Mouse (Mus musculus): Measurements from ENCODE around the gene Asgr1. TPM values are rescaled to one million over a fixed set of nuclear protein-coding genes. Genes with fewer than 3 reads are reported as not detected.

Asgr1 gene
- polyA plus RNA-seq, 1 experiment from 2014 or later, result not detected

DNA sequence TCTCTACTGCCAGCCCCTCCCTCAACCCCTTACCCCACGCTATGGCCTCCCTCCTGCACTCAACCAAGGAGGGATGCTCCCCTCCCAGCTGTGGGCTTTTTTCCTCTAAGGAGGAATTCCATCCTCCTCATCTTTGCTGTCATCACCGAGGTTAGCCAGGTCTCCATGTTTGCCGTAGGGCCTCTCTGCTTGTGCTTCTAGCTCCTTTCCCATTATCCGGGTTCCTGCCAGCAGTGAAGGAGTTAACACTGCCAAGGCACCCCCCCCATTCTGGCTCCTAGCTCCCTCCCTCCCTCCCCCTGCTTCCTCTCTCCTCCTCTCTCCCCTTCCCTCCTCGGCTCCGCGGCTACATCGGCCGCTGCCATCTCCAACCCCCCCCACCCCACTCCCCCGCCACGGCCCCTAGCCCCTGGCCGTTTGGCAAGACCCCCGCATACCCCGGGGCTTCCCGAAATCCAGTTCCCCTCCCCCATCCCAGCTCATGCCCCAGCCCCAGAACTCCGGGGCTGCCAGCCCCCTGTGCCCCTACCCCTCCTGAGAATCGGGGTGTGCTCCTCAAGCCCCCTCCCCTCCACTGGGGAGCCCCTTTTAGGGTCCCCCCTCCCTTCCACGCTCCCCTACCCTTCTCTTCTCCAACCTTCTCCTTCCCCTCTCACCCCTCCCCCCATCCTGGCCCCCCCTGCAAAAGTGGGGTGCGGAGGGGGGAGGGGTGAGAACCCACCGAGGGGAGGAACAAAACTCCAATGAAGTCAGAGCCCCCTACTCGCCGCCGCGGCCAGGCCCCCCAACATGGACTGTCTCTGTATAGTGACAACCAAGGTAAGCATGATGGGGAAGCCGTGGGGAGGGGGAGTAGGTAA is 35.5 kb upstream of the Asgr1 start:
- H3K4me3 ChIP-seq (ENCODE audit: inconsistent target), result peak overlapping the region; percentile 42
- WGBS (ENCODE audit: missing documents), result 4% methylated on average over 16 of the region's 25 CpGs
- H3K79me2 ChIP-seq (ENCODE audit: inconsistent target), result peaks cover 10% of the 10 kb centered on the region; the same call in 1 of the 2 replicates
- H3K36me3 ChIP-seq (ENCODE audit: inconsistent target), result peaks cover 1% of the 10 kb centered on the region; the same call in 1 of the 2 replicates
- no peak overlapping the region; the same call in 1 of the 2 replicates for H3K27ac ChIP-seq

DNA sequence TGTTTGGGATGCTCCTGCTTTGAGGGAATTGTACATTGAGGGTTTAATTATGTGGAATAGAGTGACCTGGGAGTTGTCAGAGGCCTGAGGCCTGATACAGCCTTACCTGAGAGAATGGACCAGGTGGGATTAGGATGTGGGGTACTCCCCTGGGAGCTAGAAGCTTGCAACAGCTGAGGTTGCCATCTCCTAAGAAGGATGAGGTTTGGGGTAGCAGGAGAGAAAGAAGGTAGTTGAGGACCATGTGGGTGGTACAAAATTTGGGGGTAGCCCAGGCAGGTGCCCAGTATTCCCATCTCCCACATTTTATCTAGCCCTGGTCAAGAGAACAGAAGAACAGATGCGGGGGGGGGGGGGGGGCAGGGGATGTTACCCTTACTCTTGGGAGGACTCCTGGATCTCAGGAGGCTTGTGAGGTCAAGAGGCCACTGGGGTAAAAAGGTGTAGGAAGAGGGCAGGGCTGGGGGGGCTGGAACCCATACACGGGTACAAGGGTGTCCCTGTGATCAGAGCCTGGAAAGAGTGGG is 34.3 kb upstream of the Asgr1 start:
- peaks cover 10% of the 10 kb centered on the region; the same call in 1 of the 2 replicates for H3K79me2 ChIP-seq (ENCODE audit: inconsistent target)
- no peak overlapping the region for H3K27ac ChIP-seq
- no peaks in the 10 kb centered on the region for H3K36me3 ChIP-seq (ENCODE audit: inconsistent target)
- H3K4me3 ChIP-seq (ENCODE audit: inconsistent target), result no peak overlapping the region
- WGBS (ENCODE audit: missing documents), result 38% methylated on average over 1 of the region's 2 CpGs

DNA sequence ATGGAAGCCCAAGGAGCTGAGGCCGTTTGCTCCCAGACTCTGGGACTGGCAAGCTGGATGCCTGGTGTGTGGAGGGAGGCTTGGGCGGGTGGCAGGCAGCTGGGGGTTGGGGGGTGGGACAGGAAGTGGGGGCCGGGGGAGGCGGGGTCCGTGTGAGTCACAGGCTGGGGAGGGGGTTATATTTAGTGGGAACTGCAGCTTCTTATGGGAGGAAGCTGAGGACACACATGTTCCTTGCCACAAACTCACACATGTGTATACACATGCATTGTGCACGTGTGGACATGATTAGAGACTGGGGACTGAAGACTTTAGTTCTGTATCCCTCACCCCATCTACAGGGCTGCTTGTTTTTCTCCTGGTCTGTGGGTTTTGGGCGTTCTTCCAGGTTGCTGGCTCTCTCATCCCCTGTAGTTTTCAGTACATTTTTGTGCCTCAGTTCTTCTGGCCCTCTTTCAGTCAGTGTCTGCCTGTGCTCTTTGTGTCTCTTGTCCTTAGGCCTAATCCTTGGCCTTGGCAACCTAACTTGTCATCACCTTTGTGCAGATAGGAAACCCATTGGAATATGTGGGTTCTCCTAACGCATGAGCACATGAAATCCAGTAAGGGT is 33.8 kb upstream of the Asgr1 start:
- H3K27ac ChIP-seq, result no peak overlapping the region
- no peak overlapping the region for H3K4me3 ChIP-seq (ENCODE audit: inconsistent target)
- H3K36me3 ChIP-seq (ENCODE audit: inconsistent target), result no peaks in the 10 kb centered on the region
- WGBS (ENCODE audit: missing documents), result 24% methylated on average over 7 of the region's 8 CpGs
- peaks cover 10% of the 10 kb centered on the region; the same call in 1 of the 2 replicates for H3K79me2 ChIP-seq (ENCODE audit: inconsistent target)

DNA sequence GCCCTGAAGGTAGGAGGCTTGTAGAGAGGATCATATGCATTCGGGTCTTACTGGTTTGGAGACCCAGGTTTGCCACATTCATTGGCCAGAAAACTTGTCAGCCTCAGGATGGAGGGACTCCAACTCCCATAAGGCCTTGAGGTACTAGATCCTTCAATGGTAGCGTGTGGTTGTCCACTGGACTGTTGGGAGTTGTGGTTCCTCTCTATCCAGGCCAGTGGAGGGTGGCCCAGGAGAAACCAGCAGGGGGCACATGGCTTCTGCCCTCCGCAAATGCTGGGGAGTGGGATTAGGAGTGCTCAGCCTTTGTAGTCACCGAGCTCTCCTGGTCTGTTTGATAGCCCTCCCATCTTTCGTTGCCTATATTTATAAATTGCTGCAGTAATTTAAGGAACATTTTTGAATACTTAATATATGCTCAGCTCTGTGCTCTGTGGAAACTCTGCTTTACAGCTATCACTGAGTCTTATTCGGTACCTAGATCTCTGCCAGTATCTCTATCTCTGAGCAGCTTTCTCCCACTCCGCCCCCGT is 33.1 kb upstream of the Asgr1 start:
- H3K79me2 ChIP-seq (ENCODE audit: inconsistent target), result peaks cover 10% of the 10 kb centered on the region; the same call in 1 of the 2 replicates
- H3K27ac ChIP-seq, result peak overlapping the region; percentile 21; the same call in 1 of the 2 replicates
- WGBS (ENCODE audit: missing documents), result 2% methylated on average over 8 of the region's 8 CpGs
- H3K36me3 ChIP-seq (ENCODE audit: inconsistent target), result no peaks in the 10 kb centered on the region
- H3K4me3 ChIP-seq (ENCODE audit: inconsistent target), result peak overlapping the region; percentile 46

DNA sequence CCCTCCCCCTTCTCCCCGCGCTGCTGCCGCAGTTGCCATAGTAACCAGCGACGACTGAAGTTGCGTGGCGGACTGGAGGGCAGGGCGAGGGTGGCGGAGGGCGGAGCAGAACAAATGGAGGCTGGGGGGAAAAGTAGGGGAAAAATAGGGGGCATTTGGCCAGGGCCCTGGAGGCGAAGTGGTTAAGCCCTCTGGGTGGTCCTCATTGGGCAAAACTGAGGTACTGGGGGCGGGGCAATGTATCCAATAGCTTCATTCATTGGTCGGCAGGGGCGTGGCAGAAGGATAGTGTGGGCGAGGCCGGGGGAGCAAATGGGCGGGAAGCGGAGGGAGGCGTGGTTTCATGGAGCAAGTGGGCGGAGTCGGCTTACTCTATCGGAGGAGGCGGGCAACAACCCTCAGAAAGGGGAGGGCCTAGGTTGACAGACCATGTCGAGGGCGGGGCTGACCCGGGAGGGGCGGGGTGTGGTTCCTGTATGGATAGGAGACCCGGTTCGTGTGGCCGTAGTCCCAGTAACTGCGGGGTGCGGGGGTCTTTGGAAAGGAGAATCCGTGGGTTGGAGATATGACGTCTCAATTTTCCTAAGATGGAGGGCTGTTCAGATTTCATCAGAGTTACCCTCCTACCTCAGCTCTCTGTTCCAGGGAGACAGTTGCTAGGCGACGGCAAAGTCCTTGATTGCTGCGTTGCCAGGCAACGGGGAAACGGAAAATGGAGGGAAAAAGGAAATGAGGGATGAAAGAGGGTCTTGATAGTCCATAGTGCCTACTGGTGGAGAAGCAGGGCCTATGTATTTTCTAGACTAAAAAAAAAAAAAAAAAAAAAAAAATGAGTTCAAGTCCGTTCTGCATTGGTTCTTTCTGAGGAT is 32.4 kb upstream of the Asgr1 start:
- Histone ChIP-seq H3K36me3 (ENCODE audit: inconsistent target) (no peaks in the 10 kb centered on the region), H3K79me2 (ENCODE audit: inconsistent target) (peaks cover 10% of the 10 kb centered on the region; the same call in 1 of the 2 replicates), H3K4me3 (ENCODE audit: inconsistent target) (peak overlapping the region; percentile 46), H3K27ac (peak overlapping the region; percentile 21; the same call in 1 of the 2 replicates)
- WGBS (ENCODE audit: missing documents), result 5% methylated on average over 39 of the region's 40 CpGs

DNA sequence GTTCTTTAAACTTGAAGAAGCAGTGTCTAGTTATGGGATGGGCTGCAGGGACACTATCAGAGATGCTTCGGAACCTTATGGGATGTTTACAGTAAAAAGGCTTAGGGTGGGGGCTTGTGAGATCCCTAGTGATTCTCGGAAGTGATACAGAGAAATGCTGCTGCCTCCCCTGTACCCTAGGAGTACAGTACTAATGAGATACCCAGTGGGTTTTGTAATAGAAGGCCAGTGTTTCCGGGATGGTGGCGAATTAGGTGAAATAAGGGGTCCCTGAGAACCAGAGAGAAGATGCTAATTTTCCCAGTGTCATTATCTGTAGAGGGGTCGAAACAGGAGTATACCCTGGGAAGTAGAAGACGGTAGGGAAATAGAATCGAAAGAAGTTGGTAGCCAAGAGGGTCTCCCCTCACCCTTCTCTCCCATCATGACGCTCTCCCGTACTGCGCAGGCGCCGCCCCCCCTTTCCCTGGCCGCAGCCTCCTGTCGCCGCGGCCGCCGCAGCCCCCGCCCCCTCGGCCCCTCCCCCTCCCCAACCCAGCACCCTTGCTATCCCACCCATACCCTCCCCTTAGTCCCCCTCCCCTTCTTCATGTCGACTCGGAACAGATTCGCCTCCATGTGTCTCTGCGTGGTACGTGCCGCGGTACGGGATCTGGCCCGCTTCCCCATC is 30.3 kb upstream of the Asgr1 start:
- Histone ChIP-seq H3K27ac (no peak overlapping the region), H3K36me3 (ENCODE audit: inconsistent target) (no peaks in the 10 kb centered on the region), H3K4me3 (ENCODE audit: inconsistent target) (no peak overlapping the region), H3K79me2 (ENCODE audit: inconsistent target) (peaks cover 8% of the 10 kb centered on the region; the same call in 1 of the 2 replicates)
- WGBS (ENCODE audit: missing documents), result 67% methylated on average over 17 of the region's 29 CpGs

DNA sequence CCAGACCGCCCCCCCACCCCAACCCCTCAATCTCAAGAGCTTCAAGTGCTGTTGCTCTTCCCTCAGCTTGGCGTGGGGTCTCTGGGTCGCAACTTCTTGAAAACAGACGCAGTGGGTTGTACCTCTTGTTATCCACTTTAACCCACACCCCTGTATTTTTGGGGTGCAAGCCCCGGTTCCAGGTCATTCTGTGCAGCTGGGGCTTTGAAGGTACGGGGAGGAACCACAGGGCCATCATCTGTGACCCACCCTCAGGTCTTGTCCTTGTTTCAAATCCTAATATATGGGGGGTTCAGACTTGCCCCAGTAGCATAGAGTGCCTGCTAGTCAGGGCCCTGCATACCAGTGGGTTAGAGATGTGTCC is 29.8 kb upstream of the Asgr1 start:
- Histone ChIP-seq H3K4me3 (ENCODE audit: inconsistent target) (no peak overlapping the region), H3K79me2 (ENCODE audit: inconsistent target) (peaks cover 3% of the 10 kb centered on the region; the same call in 1 of the 2 replicates), H3K36me3 (ENCODE audit: inconsistent target) (no peaks in the 10 kb centered on the region), H3K27ac (no peak overlapping the region)
- WGBS (ENCODE audit: missing documents), result 74% methylated on average over 5 of the region's 6 CpGs

DNA sequence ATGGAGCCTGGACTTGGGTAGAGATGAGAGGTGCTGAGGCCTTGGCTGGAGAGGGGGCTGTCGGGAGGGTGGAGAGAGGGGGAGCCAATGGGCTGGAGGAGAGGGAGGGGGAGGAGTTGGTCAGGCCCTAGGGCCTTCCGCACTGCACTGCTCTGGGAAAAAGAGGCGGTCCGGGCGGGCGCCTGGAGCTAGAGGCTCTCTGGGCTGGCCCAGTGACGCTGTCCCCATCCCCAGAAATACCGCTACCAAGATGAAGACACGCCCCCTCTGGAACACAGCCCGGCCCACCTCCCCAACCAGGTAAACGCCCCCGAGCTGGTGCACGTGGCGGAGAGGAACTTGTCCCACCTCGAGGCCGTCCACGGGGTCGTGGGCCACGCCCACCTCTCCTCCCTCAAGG is 27.2 kb upstream of the Asgr1 start:
- no peak overlapping the region for H3K4me3 ChIP-seq (ENCODE audit: inconsistent target)
- peaks cover 7% of the 10 kb centered on the region; the same call in 1 of the 2 replicates for H3K36me3 ChIP-seq (ENCODE audit: inconsistent target)
- WGBS (ENCODE audit: missing documents), result 84% methylated on average over 17 of the region's 19 CpGs
- H3K79me2 ChIP-seq (ENCODE audit: inconsistent target), result no peaks in the 10 kb centered on the region; the same call in 1 of the 2 replicates
- no peak overlapping the region for H3K27ac ChIP-seq

DNA sequence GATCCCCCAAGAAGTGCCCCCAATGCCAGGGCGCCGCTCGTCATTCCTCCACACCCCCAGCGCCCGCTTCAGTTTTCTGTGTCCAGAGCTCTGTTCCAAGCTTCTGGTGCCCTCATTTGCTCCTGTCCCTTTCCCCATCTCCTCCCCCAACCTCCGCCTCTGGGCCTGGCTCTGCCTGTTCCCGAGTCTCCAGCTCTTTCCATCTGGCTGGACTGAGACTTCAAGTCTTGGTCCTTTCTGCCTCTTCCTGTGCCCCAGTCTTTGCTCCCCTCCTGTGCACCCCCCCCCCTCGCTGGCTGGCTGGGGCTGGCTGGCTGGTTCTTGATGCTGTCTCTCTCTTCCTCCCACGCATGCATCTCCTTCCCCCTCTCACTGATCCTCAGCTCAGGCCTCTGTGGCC is 26.5 kb upstream of the Asgr1 start:
- Histone ChIP-seq H3K4me3 (ENCODE audit: inconsistent target) (no peak overlapping the region), H3K36me3 (ENCODE audit: inconsistent target) (peaks cover 7% of the 10 kb centered on the region; the same call in 1 of the 2 replicates), H3K27ac (no peak overlapping the region), H3K79me2 (ENCODE audit: inconsistent target) (no peaks in the 10 kb centered on the region; the same call in 1 of the 2 replicates)
- 89% methylated on average over 9 of the region's 9 CpGs for WGBS (ENCODE audit: missing documents)

DNA sequence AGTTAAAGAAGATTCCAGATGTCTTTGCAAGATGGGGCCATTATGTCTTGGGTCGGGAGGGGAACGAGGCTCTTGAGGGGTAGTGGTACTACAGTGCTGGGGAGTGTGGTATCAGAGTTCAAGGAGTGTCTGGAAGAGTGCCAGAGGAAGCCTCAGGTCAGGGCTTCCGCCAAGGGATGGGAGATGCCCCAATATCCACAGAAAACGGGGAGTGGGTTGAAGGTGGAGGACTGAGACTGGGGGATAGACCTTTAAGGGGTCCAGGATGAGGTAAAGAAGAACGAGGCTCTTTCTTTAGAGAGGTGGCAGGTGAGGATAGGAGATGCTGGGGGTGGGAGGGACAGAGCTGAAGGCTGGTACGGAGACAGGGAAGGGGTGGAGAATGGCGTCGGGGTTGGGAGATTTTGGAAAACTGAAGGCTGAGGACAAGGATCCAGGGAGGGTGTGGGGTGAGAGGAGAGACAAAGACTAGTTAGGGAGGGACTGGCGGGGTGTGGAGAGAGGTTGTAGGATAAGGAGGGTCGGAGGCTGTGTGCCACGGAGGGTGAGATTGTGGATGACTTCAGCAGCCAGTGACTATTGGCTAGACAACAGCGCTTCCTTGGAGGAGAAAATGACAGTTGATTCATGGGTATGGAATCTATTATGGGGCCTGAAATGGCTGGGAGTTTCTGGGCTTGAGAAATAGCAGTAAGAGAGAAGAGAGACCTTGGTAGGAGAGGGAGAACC is 25.3 kb upstream of the Asgr1 start:
- H3K79me2 ChIP-seq (ENCODE audit: inconsistent target), result no peaks in the 10 kb centered on the region; the same call in 1 of the 2 replicates
- H3K27ac ChIP-seq, result no peak overlapping the region
- peaks cover 7% of the 10 kb centered on the region; the same call in 1 of the 2 replicates for H3K36me3 ChIP-seq (ENCODE audit: inconsistent target)
- 63% methylated on average over 12 of the region's 12 CpGs for WGBS (ENCODE audit: missing documents)
- H3K4me3 ChIP-seq (ENCODE audit: inconsistent target), result no peak overlapping the region

DNA sequence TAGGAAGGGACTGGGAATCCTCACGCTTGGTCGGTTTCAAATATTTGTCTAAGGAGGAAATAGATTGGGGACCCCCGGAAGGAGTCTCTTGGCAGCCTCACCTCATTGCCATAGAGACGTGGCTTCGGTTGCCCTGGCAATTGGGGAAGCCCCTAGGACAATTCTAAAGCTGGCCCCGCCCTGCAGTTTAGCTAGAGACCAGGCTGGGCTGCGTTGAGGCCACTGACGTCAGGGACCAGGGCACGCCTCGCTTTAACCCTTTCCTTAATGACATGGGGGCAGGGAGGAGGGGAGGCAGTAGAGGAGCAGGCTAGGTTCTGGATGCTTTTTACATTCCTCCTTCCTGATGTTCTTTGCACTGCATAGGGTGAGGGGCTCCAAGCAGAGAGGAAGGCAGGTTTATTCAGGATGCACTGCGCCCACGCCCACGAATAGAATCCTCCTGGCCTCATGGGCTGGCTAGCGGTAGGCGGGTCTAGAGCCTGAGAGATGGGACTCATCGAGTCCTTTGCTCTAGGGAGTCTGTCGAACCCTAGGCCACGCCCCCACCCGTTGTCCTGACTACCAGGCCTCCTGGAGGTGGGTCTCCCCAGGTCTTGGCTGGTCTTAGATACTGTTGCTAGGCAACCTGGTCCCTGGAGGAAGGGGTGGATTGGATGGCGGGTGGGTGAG is 24.6 kb upstream of the Asgr1 start:
- whole genome bisulfite sequencing (ENCODE audit: missing documents), result 31% methylated on average over 20 of the region's 20 CpGs
- no peak overlapping the region for H3K27ac ChIP-seq
- H3K36me3 ChIP-seq (ENCODE audit: inconsistent target), result peaks cover 7% of the 10 kb centered on the region; the same call in 1 of the 2 replicates
- no peak overlapping the region for H3K4me3 ChIP-seq (ENCODE audit: inconsistent target)
- no peaks in the 10 kb centered on the region for H3K79me2 ChIP-seq (ENCODE audit: inconsistent target)

DNA sequence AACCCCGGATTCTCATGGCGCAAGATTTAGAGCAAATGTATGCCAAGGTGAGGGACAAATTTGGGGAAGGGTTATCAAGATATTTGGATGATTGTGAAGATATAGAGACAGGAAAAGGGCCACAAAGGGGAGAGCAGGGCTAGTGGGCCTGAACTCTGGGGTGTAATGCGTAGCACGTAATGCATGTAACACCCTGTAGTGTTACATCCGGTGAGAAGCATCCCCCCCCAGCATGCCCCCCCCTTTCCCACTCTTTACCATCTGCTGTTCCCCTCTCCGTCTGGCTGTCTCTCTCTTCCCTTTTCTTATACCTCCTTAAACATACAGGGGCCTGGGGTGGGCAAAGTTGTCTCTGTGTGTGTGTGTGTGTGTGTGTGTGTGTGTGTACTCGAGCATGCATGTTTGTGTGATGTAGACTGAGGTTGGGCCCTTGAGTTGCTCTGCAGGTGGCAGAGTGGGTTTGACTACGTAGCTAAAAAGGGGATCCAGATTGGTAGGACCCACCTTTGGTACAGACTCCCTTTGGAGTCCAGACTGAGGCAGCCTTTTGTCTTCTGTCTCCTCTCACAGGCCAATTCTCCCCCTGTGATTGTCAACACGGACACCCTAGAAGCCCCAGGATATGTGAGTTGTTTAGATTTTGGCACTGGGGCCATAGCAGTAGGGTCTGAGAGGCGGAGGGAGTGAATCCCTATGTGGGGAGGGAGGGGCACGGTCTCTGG is 23.9 kb upstream of the Asgr1 start:
- Histone ChIP-seq H3K4me3 (ENCODE audit: inconsistent target) (no peak overlapping the region), H3K36me3 (ENCODE audit: inconsistent target) (peaks cover 7% of the 10 kb centered on the region; the same call in 1 of the 2 replicates), H3K27ac (no peak overlapping the region), H3K79me2 (ENCODE audit: inconsistent target) (no peaks in the 10 kb centered on the region)
- 67% methylated on average over 10 of the region's 11 CpGs for WGBS (ENCODE audit: missing documents)

Data from macrophage (primary cell).